Mouse (Mus musculus): ENCODE results near the gene Arhgef2. TPM values are rescaled to one million over a fixed set of nuclear protein-coding genes. Genes with fewer than 3 reads are reported as not detected.

Gene Arhgef2
- polyA plus RNA-seq, 1 experiment: 224 TPM

- Histone ChIP-seq H3K27ac (ENCODE audit: insufficient read depth, low read length) (no peak overlapping the region), H3K4me1 (ENCODE audit: control insufficient read depth, insufficient read depth, low read length) (no peaks in the 10 kb centered on the region; the same call in 1 of the 2 replicates), H3K4me3 (ENCODE audit: insufficient read depth, low read length) (no peak overlapping the region)
- TF ChIP-seq POLR2A (IDR thresholded peaks at IDR 0.05; ENCODE audit: extremely low read depth, insufficient read depth, low read length) (no peak), CTCF (IDR thresholded peaks at IDR 0.05; ENCODE audit: extremely low read depth, insufficient read depth, low read length) (no peak)
These were observed 46.2 kb downstream of the Arhgef2 start for GRCm38 (mm10) chr3:88651669-88652618.

GRCm38 (mm10) chr3:88652846-88653515 lies 47.2 kb downstream of the Arhgef2 start, which contains the start of gene Rxfp4:
Rxfp4 (minus strand) TSS chr3:88653142.
- no peak within 1 kb of the TSS for H3K4me3 ChIP-seq (ENCODE audit: insufficient read depth, low read length)
- TF ChIP-seq POLR2A (IDR thresholded peaks at IDR 0.05; ENCODE audit: extremely low read depth, insufficient read depth, low read length) (no peak), CTCF (IDR thresholded peaks at IDR 0.05; ENCODE audit: extremely low read depth, insufficient read depth, low read length) (no peak)

GRCm38 (mm10) chr3:88653516-88654370 lies 48.0 kb downstream of the Arhgef2 start:
- TF ChIP-seq POLR2A (IDR thresholded peaks at IDR 0.05; ENCODE audit: extremely low read depth, insufficient read depth, low read length): no peak
- TF ChIP-seq CTCF (IDR thresholded peaks at IDR 0.05; ENCODE audit: extremely low read depth, insufficient read depth, low read length): no peak
- H3K4me1 ChIP-seq (ENCODE audit: control insufficient read depth, insufficient read depth, low read length): no peaks in the 10 kb centered on the region; the same call in 1 of the 2 replicates
- no peak overlapping the region for H3K4me3 ChIP-seq (ENCODE audit: insufficient read depth, low read length)
- H3K27ac ChIP-seq (ENCODE audit: insufficient read depth, low read length): no peak overlapping the region

More at GRCm38 (mm10) chr3:88652846-88653515, 47.2 kb downstream of the Arhgef2 start, which contains the start of gene Rxfp4:
- H3K27ac ChIP-seq (ENCODE audit: insufficient read depth, low read length): no peak within 1 kb of the TSS
- H3K4me1 ChIP-seq (ENCODE audit: control insufficient read depth, insufficient read depth, low read length): no peaks in the 10 kb centered on the region; the same call in 1 of the 2 replicates

GRCm38 (mm10) chr3:88654621-88655020 lies 48.9 kb downstream of the Arhgef2 start:
- H3K4me3 ChIP-seq (ENCODE audit: insufficient read depth, low read length): no peak overlapping the region
- no peak overlapping the region for H3K27ac ChIP-seq (ENCODE audit: insufficient read depth, low read length)
- H3K4me1 ChIP-seq (ENCODE audit: control insufficient read depth, insufficient read depth, low read length): no peaks in the 10 kb centered on the region; the same call in 1 of the 2 replicates
- TF ChIP-seq POLR2A (IDR thresholded peaks at IDR 0.05; ENCODE audit: extremely low read depth, insufficient read depth, low read length): no peak

GRCm38 (mm10) chr3:88655619-88656018 lies 49.9 kb downstream of the Arhgef2 start:
- no peak overlapping the region for H3K27ac ChIP-seq (ENCODE audit: insufficient read depth, low read length)
- no peak for TF ChIP-seq POLR2A (IDR thresholded peaks at IDR 0.05; ENCODE audit: extremely low read depth, insufficient read depth, low read length)
- no peak for TF ChIP-seq CTCF (IDR thresholded peaks at IDR 0.05; ENCODE audit: extremely low read depth, insufficient read depth, low read length)
- no peak overlapping the region for H3K4me3 ChIP-seq (ENCODE audit: insufficient read depth, low read length)
- no peaks in the 10 kb centered on the region; the same call in 1 of the 2 replicates for H3K4me1 ChIP-seq (ENCODE audit: control insufficient read depth, insufficient read depth, low read length)

- TF ChIP-seq POLR2A (IDR thresholded peaks at IDR 0.05; ENCODE audit: extremely low read depth, insufficient read depth, low read length) (no peak), CTCF (IDR thresholded peaks at IDR 0.05; ENCODE audit: extremely low read depth, insufficient read depth, low read length) (no peak)
- no peak overlapping the region for H3K4me3 ChIP-seq (ENCODE audit: insufficient read depth, low read length)
- no peak overlapping the region for H3K27ac ChIP-seq (ENCODE audit: insufficient read depth, low read length)
- no peaks in the 10 kb centered on the region for H3K4me1 ChIP-seq (ENCODE audit: control insufficient read depth, insufficient read depth, low read length)
These were observed 52.8 kb downstream of the Arhgef2 start for GRCm38 (mm10) chr3:88658441-88659127.

- Histone ChIP-seq H3K4me1 (ENCODE audit: control insufficient read depth, insufficient read depth, low read length) (no peaks in the 10 kb centered on the region), H3K27ac (ENCODE audit: insufficient read depth, low read length) (no peak overlapping the region), H3K4me3 (ENCODE audit: insufficient read depth, low read length) (no peak overlapping the region)
- no peak for TF ChIP-seq CTCF (IDR thresholded peaks at IDR 0.05; ENCODE audit: extremely low read depth, insufficient read depth, low read length)
- TF ChIP-seq POLR2A (IDR thresholded peaks at IDR 0.05; ENCODE audit: extremely low read depth, insufficient read depth, low read length): no peak
These were observed 54.0 kb downstream of the Arhgef2 start for GRCm38 (mm10) chr3:88659798-88660197.

- TF ChIP-seq POLR2A (IDR thresholded peaks at IDR 0.05; ENCODE audit: extremely low read depth, insufficient read depth, low read length) (no peak), CTCF (IDR thresholded peaks at IDR 0.05; ENCODE audit: extremely low read depth, insufficient read depth, low read length) (no peak)
- no peak overlapping the region for H3K4me3 ChIP-seq (ENCODE audit: insufficient read depth, low read length)
These were observed 58.3 kb downstream of the Arhgef2 start for GRCm38 (mm10) chr3:88664095-88664494.

More at GRCm38 (mm10) chr3:88664095-88664494, 58.3 kb downstream of the Arhgef2 start:
- Histone ChIP-seq H3K4me1 (ENCODE audit: control insufficient read depth, insufficient read depth, low read length) (no peaks in the 10 kb centered on the region), H3K27ac (ENCODE audit: insufficient read depth, low read length) (no peak overlapping the region)

Data from cortical plate, adult 2 months (tissue).